Mouse (Mus musculus): ENCODE results near the gene Trpm3.

- TF ChIP-seq CTCF (IDR thresholded peaks at IDR 0.05) (no peak), EP300 (IDR thresholded peaks at IDR 0.05) (no peak)
These were observed 619.6 kb downstream of the Trpm3 start for GRCm38 (mm10) chr19:22758496-22758895.

Data from lung, postnatal 0 days (tissue).